Mouse (Mus musculus): Measurements from ENCODE around the gene Tmem8b. TPM values are rescaled to one million over a fixed set of nuclear protein-coding genes. Genes with fewer than 3 reads are reported as not detected.

Gene Tmem8b
- polyA plus RNA-seq, 1 experiment = 5.0 TPM

DNA sequence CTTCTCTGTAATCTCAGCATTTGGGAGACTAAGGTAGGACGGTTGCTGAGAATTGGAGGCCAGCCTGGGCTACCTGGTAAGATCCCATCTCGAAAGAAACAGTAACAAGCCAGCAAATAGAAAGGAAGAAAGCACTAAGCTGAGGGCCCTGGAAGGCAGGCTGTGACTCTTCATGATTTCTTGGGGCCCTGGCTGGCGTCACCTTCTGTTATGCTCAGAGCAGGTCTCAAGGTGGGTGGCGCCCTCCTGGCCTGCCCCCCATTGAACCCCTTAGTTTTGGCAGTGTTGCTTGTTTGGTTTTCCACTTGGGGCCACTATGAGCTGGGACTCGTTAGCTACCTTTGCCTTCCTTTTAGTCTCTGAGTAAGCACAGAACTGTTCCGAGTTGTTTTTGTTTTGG, 32.0 kb upstream of the Tmem8b start:
- H3K9ac ChIP-seq (ENCODE audit: low read depth, poor library complexity, severe bottlenecking) = no peak overlapping the region
- no peak overlapping the region for H3K27ac ChIP-seq (ENCODE audit: insufficient read depth, low read length)
- no peaks in the 10 kb centered on the region for H3K9me3 ChIP-seq (replicated peaks; ENCODE audit: control insufficient read depth, insufficient read depth, low read length, poor library complexity, severe bottlenecking)
- 0 out of 2 replicates have a peak, but pooled peaks cover under 1% of the 10 kb centered on the region for H3K27me3 ChIP-seq (ENCODE audit: control insufficient read depth, insufficient read depth, low read length, poor library complexity, severe bottlenecking)
- H3K4me3 ChIP-seq (ENCODE audit: low read depth, low read length) = no peak overlapping the region
- no peaks in the 10 kb centered on the region for H3K4me1 ChIP-seq (ENCODE audit: control insufficient read depth, insufficient read depth, low read length)
- no peaks in the 10 kb centered on the region for H3K36me3 ChIP-seq (ENCODE audit: control insufficient read depth, insufficient read depth, low read length, poor library complexity, severe bottlenecking)
- TF ChIP-seq POLR2A (IDR thresholded peaks at IDR 0.05; ENCODE audit: insufficient read depth, low read length) (no peak), EP300 (IDR thresholded peaks at IDR 0.05; ENCODE audit: insufficient read depth, low read depth, low read length) (no peak), CTCF (IDR thresholded peaks at IDR 0.05; ENCODE audit: low read depth, low read length) (no peak)

DNA sequence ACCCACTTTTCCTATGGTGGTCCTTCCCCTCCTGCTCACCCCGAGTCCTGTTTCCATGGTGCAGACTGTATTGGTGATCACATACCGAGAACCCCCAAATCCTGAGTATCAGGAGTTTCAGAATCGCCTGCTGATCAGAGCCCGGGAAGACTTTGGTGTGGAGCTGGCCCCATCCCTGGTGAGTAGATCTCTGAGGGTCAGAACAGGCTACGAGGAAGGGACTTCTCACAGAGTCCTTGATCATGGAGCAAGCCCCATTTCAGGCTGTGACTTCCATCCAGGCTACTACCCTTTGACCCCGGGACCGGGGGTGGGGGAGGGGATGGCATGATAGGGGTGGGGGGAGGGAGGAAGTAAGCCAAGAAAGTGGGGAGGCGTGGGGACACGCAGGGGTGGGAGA, 28.7 kb upstream of the Tmem8b start:
- Histone ChIP-seq H3K27me3 (ENCODE audit: control insufficient read depth, insufficient read depth, low read length, poor library complexity, severe bottlenecking) (no peaks in the 10 kb centered on the region), H3K4me1 (ENCODE audit: control insufficient read depth, insufficient read depth, low read length) (no peaks in the 10 kb centered on the region), H3K36me3 (ENCODE audit: control insufficient read depth, insufficient read depth, low read length, poor library complexity, severe bottlenecking) (no peaks in the 10 kb centered on the region), H3K4me3 (ENCODE audit: low read depth, low read length) (no peak overlapping the region), H3K9me3 (replicated peaks; ENCODE audit: control insufficient read depth, insufficient read depth, low read length, poor library complexity, severe bottlenecking) (no peaks in the 10 kb centered on the region), H3K27ac (ENCODE audit: insufficient read depth, low read length) (no peak overlapping the region), H3K9ac (ENCODE audit: low read depth, poor library complexity, severe bottlenecking) (no peak overlapping the region)
- no peak for TF ChIP-seq CTCF (IDR thresholded peaks at IDR 0.05; ENCODE audit: low read depth, low read length)
- TF ChIP-seq EP300 (IDR thresholded peaks at IDR 0.05; ENCODE audit: insufficient read depth, low read depth, low read length) = no peak
- no peak for TF ChIP-seq POLR2A (IDR thresholded peaks at IDR 0.05; ENCODE audit: insufficient read depth, low read length)

DNA sequence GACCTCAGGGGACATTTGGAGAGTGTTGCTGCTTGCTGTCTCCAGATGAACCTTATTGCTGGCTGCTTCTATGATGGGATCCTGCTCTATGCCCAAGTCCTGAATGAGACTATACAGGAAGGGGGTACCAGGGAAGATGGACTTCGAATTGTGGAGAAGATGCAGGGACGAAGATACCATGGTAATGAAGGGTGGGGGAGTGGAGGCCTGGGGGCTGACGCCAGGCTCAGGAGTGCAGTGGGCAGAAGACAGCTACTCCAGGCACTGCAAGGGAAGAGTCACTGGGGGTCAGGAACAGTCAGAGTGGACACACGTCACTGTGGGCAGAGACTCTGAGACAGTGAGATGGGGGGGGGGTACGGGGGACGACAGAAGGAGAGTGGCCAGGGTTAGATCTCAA, 28.3 kb upstream of the Tmem8b start:
- H3K4me3 ChIP-seq (ENCODE audit: low read depth, low read length) = no peak overlapping the region
- no peaks in the 10 kb centered on the region for H3K27me3 ChIP-seq (ENCODE audit: control insufficient read depth, insufficient read depth, low read length, poor library complexity, severe bottlenecking)
- TF ChIP-seq CTCF (IDR thresholded peaks at IDR 0.05; ENCODE audit: low read depth, low read length) (no peak), POLR2A (IDR thresholded peaks at IDR 0.05; ENCODE audit: insufficient read depth, low read length) (no peak), EP300 (IDR thresholded peaks at IDR 0.05; ENCODE audit: insufficient read depth, low read depth, low read length) (no peak)
- no peaks in the 10 kb centered on the region for H3K36me3 ChIP-seq (ENCODE audit: control insufficient read depth, insufficient read depth, low read length, poor library complexity, severe bottlenecking)
- H3K9me3 ChIP-seq (replicated peaks; ENCODE audit: control insufficient read depth, insufficient read depth, low read length, poor library complexity, severe bottlenecking) = no peaks in the 10 kb centered on the region
- H3K9ac ChIP-seq (ENCODE audit: low read depth, poor library complexity, severe bottlenecking) = no peak overlapping the region
- no peak overlapping the region for H3K27ac ChIP-seq (ENCODE audit: insufficient read depth, low read length)
- no peaks in the 10 kb centered on the region for H3K4me1 ChIP-seq (ENCODE audit: control insufficient read depth, insufficient read depth, low read length)

DNA sequence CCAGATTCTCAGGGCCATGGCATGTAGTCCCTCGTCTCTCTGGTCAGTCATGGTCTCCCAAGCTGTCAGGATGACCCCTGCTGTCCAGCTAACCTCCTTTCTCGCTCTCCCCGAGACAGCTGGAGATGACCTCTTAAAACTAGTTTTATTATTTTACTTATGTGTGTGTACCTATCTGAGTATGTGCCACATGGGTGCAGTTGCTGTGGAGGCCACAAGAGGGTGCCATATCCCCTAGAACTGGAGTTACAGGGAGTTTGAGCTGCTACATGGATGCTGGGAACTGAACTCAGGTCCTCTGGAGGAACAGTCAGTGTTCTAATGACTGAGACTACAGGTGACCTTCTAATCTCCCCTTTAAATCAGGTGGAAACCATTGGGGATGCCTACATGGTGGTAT, 19.0 kb upstream of the Tmem8b start:
- Histone ChIP-seq H3K4me3 (ENCODE audit: low read depth, low read length) (no peak overlapping the region), H3K27me3 (ENCODE audit: control insufficient read depth, insufficient read depth, low read length, poor library complexity, severe bottlenecking) (no peaks in the 10 kb centered on the region), H3K9me3 (replicated peaks; ENCODE audit: control insufficient read depth, insufficient read depth, low read length, poor library complexity, severe bottlenecking) (no peaks in the 10 kb centered on the region), H3K4me1 (ENCODE audit: control insufficient read depth, insufficient read depth, low read length) (no peaks in the 10 kb centered on the region), H3K36me3 (ENCODE audit: control insufficient read depth, insufficient read depth, low read length, poor library complexity, severe bottlenecking) (no peaks in the 10 kb centered on the region), H3K9ac (ENCODE audit: low read depth, poor library complexity, severe bottlenecking) (no peak overlapping the region), H3K27ac (ENCODE audit: insufficient read depth, low read length) (no peak overlapping the region)
- TF ChIP-seq POLR2A (IDR thresholded peaks at IDR 0.05; ENCODE audit: insufficient read depth, low read length) (no peak), CTCF (IDR thresholded peaks at IDR 0.05; ENCODE audit: low read depth, low read length) (no peak), EP300 (IDR thresholded peaks at IDR 0.05; ENCODE audit: insufficient read depth, low read depth, low read length) (no peak)

DNA sequence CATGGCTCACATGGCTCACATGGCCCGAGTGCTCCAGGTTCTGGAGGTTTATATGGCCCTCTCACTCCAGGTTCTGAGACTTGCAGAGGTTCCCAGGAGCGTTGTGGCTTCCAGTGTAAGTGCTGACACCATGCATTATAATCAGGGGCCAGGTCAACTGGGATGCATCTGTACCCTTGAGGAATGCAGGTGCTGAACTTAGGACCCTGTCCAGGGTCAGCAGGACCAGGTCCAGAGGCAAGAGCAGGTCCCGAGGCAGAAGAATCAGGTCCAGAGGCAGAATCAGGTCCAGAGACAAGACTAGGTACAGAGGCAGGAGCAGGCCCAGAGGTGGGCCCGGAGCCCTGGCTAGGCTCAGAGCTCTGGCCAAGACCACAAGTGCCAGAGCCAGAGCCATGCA, 16.0 kb upstream of the Tmem8b start:
- Histone ChIP-seq H3K9me3 (replicated peaks; ENCODE audit: control insufficient read depth, insufficient read depth, low read length, poor library complexity, severe bottlenecking) (no peaks in the 10 kb centered on the region), H3K27ac (ENCODE audit: insufficient read depth, low read length) (no peak overlapping the region), H3K4me3 (ENCODE audit: low read depth, low read length) (no peak overlapping the region), H3K36me3 (ENCODE audit: control insufficient read depth, insufficient read depth, low read length, poor library complexity, severe bottlenecking) (no peaks in the 10 kb centered on the region), H3K27me3 (ENCODE audit: control insufficient read depth, insufficient read depth, low read length, poor library complexity, severe bottlenecking) (no peaks in the 10 kb centered on the region), H3K4me1 (ENCODE audit: control insufficient read depth, insufficient read depth, low read length) (no peaks in the 10 kb centered on the region), H3K9ac (ENCODE audit: low read depth, poor library complexity, severe bottlenecking) (no peak overlapping the region)
- TF ChIP-seq CTCF (IDR thresholded peaks at IDR 0.05; ENCODE audit: low read depth, low read length) (no peak), POLR2A (IDR thresholded peaks at IDR 0.05; ENCODE audit: insufficient read depth, low read length) (no peak), EP300 (IDR thresholded peaks at IDR 0.05; ENCODE audit: insufficient read depth, low read depth, low read length) (no peak)

DNA sequence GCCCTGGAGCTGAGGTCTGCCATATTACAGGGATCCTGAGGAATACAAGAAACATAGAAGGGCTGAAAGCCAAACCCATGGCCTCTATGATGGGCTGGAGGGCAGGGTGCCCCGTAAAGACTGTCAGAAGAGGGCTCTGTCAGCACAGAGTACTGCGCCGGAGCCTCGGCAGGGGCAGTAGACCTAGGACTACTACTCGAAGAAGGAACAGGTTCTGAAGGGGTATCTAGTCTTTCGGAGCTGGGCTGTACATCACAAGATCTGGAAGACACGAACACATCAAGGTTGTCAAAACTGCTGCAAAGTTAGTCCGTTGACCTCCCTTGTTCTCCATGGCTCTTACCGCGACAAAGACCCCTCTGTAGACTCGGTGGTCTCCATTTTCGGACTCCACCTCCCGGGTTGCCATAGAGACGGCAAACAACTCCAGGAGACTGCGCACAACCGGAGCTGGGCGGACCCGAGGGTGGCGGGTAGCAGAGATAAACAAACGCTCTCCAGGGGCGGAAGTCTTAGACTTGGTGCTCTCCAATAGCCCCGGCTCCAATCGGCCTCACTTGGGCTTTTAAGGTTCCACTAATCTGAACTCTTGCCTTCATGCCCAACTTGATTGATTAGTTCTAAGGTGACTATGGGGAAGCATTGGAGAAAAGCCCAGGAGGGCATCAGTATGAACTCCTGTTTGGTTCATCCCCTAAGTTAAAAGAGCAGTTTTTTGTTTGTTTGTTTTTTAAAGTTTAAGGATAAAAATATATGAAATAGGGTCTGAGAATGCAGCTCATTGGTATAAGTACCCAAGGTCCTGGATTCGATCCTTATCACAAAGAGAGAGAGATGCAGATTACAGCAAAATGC, 15.4 kb upstream of the Tmem8b start, which contains the start of gene Spag8:
TSS of gene Spag8 (minus strand) at position 434 of the 855 bp plus-strand sequence.
- Histone ChIP-seq H3K9me3 (replicated peaks; ENCODE audit: control insufficient read depth, insufficient read depth, low read length, poor library complexity, severe bottlenecking) (no peaks in the 10 kb centered on the region), H3K4me1 (ENCODE audit: control insufficient read depth, insufficient read depth, low read length) (no peaks in the 10 kb centered on the region), H3K27me3 (ENCODE audit: control insufficient read depth, insufficient read depth, low read length, poor library complexity, severe bottlenecking) (no peaks in the 10 kb centered on the region), H3K36me3 (ENCODE audit: control insufficient read depth, insufficient read depth, low read length, poor library complexity, severe bottlenecking) (no peaks in the 10 kb centered on the region), H3K27ac (ENCODE audit: insufficient read depth, low read length) (no peak within 1 kb of the TSS), H3K4me3 (ENCODE audit: low read depth, low read length) (0 out of 2 replicates have a peak within 1 kb of the TSS, but pooled peaks have one; percentile 24), H3K9ac (ENCODE audit: low read depth, poor library complexity, severe bottlenecking) (no peak within 1 kb of the TSS)
- no peak for TF ChIP-seq POLR2A (IDR thresholded peaks at IDR 0.05; ENCODE audit: insufficient read depth, low read length)
- no peak for TF ChIP-seq EP300 (IDR thresholded peaks at IDR 0.05; ENCODE audit: insufficient read depth, low read depth, low read length)
- no peak for TF ChIP-seq CTCF (IDR thresholded peaks at IDR 0.05; ENCODE audit: low read depth, low read length)

Measured in ES-Bruce4 (cell line).